Mouse (Mus musculus): ENCODE data around the gene Cc2d2b. TPM values are rescaled to one million over a fixed set of nuclear protein-coding genes. Genes with fewer than 3 reads are reported as not detected.

Gene Cc2d2b
- total RNA-seq (2021): 1 to 10 TPM; 1.4 to 1.7 TPM
- long read RNA-seq, partial matches to known transcripts: 0 of 1 reads
- long read RNA-seq, other reads (novel, unspliced or antisense): 1 of 1 reads

DNA sequence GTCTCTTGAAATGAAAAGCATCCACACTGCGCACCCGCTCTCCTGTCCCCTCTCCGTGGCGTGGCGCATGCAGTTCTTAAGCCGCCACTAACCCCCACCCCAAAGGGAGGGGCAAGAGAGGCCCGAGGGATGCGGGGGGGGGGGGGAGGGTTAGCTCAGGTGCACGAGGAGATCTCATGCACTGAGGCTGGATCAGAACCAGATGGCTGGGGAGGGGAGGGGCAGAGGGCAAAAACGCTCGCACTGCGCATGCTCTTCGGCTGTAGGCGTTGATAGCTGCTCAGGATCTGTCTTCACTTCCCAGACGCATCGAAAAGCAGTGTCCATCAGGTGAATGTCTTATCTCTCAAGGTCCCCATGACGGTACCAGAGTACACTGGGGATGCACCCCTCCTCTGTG lies at the start of gene Cc2d2b:
Gene Cc2d2b, plus strand, starts transcription at position 195 of the 400 bp plus-strand sequence.
- no peak for DNase-seq (ENCODE audit: low spot score in 2 of 2)

DNA sequence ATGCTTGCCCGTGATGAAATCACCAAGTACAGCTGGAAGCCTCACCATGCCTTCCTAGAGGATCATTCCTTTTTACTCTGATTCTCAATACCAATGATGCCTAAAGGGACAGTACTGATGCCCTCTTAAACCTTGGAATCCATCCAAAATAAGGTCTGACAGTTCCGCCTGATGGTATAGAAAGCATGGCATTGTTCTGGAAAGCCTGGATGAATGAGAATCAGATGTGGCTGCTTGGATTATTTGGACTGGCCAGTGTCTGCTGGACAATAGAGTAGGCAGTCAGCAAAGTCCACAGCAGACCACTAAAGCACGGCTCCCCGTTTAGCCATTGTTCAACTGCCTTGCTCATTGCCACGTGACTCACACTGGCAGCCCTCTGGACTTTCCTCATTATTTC lies 48.7 kb upstream of the Cc2d2b start:
- DNase-seq (ENCODE audit: low spot score in 2 of 2): no peak

GRCm38 (mm10) chr19:40702406-40702805 lies 46.1 kb upstream of the Cc2d2b start:
- DNase-seq (ENCODE audit: low spot score in 2 of 2): peak; percentile 24 to 47

GRCm38 (mm10) chr19:40712889-40713628 lies 35.5 kb upstream of the Cc2d2b start:
- DNase-seq (ENCODE audit: low spot score in 2 of 2): no peak

DNA sequence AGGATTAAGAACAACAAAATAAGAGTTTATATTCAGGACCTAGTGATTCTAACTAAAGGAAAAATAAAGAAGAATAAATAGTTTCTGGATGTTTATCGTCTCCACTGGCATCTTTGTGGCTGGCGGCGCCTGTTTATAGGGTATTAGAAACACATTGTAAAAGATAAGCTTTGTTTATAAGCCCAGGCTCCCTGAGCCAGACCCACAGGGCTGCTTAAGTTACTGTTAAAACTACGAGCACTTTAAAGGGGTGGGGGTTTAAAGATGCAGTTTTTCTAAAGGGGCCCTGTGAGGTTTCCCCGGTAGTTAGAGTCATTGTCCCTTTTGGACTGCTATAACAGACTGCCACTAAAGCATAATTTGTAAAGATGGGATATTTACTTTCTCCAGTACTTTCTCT lies 33.9 kb upstream of the Cc2d2b start:
- no peak for DNase-seq (ENCODE audit: low spot score in 2 of 2)

DNA sequence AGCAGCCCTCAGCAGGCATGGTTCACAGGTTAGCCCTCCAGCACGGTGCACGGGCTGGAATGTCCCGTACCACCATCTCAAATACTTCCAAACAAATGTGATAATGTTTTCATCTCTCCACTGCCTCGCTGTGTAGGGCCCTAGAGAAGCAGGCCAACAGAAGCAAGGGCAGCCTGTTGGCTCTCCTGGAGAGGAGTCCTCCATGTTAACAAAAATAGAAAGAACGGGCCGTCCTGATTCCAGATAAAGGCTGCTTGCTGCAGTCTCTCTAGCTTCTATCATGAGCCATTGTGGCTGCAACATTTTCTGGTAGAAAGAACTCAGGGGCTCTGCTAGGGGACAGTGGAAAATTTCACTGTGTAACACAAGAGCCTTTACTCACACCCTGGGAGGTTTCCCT lies 31.6 kb upstream of the Cc2d2b start:
- no peak for DNase-seq (ENCODE audit: low spot score in 2 of 2)

DNA sequence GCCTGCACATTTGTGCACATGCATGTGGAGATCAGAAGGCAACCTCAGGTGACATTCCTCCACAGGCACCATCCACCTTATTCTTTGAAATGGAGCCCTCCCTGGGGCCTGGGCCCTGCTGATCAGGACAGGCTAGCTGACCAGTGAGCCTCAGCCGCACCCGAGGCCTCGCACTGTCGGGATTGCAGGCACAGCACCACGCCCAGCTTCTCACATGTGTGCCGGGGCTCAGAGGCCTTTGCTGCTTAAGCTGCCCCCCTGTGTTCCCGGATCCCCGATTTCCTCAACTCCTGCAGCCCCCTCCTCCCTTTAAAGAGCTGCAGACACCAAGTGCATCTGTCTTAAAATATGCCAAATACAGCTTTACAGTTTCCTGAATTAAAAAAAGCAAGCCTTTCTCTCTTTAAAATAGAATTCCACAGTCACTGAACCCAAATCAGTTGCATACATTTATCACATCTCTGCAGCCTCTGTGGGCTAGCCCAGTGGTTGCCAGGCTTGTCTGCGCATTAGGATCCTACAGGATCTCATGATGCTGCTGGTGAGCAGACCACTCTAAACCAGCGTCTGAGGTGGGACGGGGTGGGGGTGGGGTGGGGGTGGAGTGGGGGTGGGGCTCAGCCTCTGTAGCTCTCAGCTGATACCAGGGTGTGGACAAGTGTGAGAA lies 29.0 kb upstream of the Cc2d2b start:
- no peak for DNase-seq (ENCODE audit: low spot score in 2 of 2)

DNA sequence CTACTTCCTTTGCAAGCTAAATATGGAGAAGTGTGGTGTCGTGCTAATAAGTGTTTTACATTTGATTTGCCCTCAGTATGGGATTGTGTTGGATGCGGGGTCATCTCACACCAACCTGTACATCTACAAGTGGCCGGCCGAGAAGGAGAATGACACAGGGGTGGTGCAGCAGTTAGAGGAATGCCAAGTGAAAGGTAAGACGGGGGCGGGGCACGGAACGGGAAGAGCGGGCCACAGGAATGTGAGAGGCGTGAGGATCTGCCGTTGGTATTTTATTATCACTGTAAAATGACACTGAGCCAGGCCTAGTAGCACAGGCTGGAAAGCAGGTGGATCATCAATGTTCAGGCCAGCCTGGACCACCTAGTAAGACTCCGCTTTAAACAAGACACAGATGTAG lies 28.2 kb upstream of the Cc2d2b start:
- DNase-seq (ENCODE audit: low spot score in 2 of 2): no peak

- peak; percentile 66 to 78 for DNase-seq (ENCODE audit: low spot score in 2 of 2)
Measured at GRCm38 (mm10) chr19:40722137-40723038, 26.2 kb upstream of the Cc2d2b start.

- DNase-seq (ENCODE audit: low spot score in 2 of 2): no peak
Measured at GRCm38 (mm10) chr19:40723516-40723915, 25.0 kb upstream of the Cc2d2b start.

GRCm38 (mm10) chr19:40726148-40726547 lies 22.4 kb upstream of the Cc2d2b start:
- DNase-seq (ENCODE audit: low spot score in 2 of 2): no peak

- DNase-seq (ENCODE audit: low spot score in 2 of 2): no peak
Measured at GRCm38 (mm10) chr19:40726614-40727013, 21.9 kb upstream of the Cc2d2b start.

GRCm38 (mm10) chr19:40728213-40728612 lies 20.3 kb upstream of the Cc2d2b start:
- DNase-seq (ENCODE audit: low spot score in 2 of 2): no peak

- no peak for DNase-seq (ENCODE audit: low spot score in 2 of 2)
Measured at GRCm38 (mm10) chr19:40728732-40729420, 19.7 kb upstream of the Cc2d2b start.

DNA sequence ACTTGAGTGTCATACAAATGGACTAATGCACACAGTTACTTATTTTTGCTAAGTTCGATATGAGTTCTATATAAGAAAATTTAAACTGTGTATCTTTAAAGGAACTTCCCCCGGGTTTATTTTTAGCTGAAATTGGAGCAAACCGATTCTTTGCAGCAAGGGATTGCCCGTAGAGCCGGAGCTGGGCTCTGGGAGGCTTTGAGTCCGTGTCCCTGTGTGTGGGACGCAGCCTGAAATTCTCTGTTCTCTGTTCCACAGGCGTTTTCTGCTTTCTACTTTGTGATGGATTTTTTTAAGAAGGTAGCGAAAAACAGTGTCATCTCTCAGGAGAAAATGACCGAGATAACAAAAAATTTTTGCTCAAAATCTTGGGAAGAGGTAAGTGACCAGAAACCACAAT lies 15.1 kb upstream of the Cc2d2b start:
- no peak for DNase-seq (ENCODE audit: low spot score in 2 of 2)

DNA sequence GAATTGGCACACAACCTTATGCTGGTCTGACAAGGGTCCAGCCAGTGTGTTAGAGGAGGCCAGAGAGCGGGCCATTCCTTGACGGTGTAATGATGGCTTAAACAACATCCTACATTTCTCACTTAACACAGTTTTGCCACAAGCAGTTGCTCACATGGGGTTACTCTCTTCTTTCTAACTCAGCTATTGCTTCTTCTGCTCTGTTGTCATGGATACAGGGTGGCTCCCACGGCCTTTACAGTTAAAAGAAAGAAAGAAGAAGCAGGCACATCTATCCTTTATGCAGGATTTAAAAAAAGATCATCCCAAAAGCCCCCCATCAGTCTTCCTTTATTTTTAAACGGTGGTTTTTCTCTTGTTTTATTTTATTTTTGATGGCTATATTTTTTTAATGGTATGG lies 14.7 kb upstream of the Cc2d2b start:
- no peak for DNase-seq (ENCODE audit: low spot score in 2 of 2)

DNA sequence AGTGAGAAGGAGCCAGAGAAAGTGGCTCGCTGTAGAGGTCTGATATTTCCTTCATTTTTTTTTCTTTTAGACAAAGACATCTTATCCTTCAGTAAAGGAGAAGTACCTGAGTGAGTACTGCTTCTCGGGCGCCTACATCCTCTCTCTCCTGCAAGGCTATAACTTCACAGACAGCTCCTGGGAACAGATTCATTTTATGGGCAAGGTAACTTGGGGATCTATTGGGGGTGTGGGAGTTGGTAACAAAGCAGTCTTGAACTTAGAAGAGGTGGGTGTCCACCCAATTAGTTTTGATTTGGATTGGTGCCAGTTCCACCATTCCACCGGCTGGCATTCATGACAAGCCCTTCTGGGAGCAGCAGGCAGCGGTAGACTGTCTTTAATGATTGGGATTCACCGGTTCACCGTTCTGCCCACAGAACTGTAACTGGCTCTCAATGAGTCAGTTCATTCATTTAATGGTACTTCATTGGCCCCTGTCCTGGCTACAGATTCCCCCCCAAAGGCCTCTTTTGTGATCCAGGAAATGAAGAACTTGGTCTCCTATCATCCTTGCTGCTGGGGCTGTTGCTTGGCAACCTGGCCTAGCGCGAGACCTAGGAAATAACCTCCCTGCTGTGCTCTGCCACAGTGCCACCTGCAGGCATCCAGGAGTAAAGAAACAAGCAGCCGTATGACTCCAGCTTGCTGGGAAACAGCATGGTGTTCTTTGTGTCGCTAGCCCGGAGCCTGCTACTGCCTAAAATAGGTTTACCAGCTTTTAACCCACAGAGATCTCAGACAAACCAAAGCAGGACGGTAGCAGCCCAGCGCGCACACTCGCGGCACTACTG lies 11.7 kb upstream of the Cc2d2b start:
- peak; percentile 80 to 82 for DNase-seq (ENCODE audit: low spot score in 2 of 2)

DNA sequence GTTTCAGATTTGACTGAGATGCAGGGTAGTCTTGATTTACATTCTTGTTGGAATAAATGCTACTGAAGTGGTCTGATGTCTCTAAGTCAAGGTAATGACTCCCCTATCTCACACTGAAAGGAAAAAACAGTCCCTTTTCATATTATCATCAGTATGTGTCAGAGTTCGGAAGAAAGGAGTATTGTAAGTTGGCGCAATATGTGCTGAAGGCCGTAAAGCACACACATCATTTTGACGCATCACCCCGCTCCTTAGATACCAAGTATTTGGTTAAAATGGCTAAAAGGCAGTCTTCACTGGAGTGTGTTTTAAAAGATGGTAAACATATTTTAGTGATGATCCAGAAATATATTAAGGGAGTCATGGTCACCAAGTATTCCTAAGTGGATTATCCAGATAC lies 10.9 kb upstream of the Cc2d2b start:
- no peak for DNase-seq (ENCODE audit: low spot score in 2 of 2)

- no peak for DNase-seq (ENCODE audit: low spot score in 2 of 2)
Measured at GRCm38 (mm10) chr19:40738683-40739324, 9.7 kb upstream of the Cc2d2b start.

GRCm38 (mm10) chr19:40746603-40747002 lies 1.9 kb upstream of the Cc2d2b start:
- peak; percentile 47 to 69 for DNase-seq (ENCODE audit: low spot score in 2 of 2)
